Mouse (Mus musculus) kidney, adult 2 months (tissue): ENCODE data around the gene Sparcl1.

Source experiments
- CTCF ChIP-seq: fragments of 200-500 bp; conservative IDR thresholded peaks from 2 replicates; pipeline ENCODE4 v1.5.1; 2011; ENCODE audit warnings: low read depth, mild to moderate bottlenecking, control low read depth, low read length, moderate library complexity, mixed read lengths; ENCODE audit not compliant: insufficient read depth, insufficient read length
- POLR2A ChIP-seq: fragments of 200-500 bp; IDR thresholded peaks from one replicate; pipeline ENCODE4 v1.6.1; 2011; ENCODE audit warnings: low read depth, low read length, control low read depth

DNA sequence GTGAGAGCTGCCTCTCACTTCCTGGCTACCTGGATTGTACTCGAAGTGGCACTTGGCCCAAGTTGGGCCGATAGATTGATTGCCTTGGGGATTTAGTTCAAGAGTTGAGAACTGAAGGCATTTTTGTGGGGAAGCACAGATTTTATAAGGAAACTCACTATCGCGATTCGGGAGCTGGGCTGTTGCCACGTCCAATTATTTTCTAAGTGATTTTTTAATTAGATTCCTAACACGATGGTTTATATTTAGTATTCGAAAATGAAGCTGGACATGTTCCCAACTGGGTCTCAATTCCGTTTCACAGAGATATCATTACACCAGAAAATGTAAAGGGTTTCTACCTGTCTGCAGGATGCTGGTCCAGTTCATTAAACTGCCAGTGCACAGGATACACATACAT lies 28.2 kb downstream of the Sparcl1 start:
- no peak for TF ChIP-seq POLR2A
- no peak for TF ChIP-seq CTCF
